Mouse (Mus musculus) hindbrain, embryonic 13.5 days (tissue): ENCODE results near the gene Apoc3. TPM values are rescaled to one million over a fixed set of nuclear protein-coding genes. Genes with fewer than 3 reads are reported as not detected.

Source experiments
- ATAC-seq: fragments of 200-750 bp; cut with Nextera tagmentation; 2 replicates; pipeline ENCODE4 v1.8.0; 2017; ENCODE audit warnings: moderate TSS enrichment; ENCODE audit not compliant: low FRiP score
- H3K27ac ChIP-seq: fragments of 300-500 bp; sonication (generic); 2 replicates; pipeline ENCODE4 v1.5.1; 2015; ENCODE audit warnings: inconsistent platforms, mild to moderate bottlenecking, moderate library complexity
- H3K27me3 ChIP-seq: fragments of 300-500 bp; sonication (generic); 2 replicates; pipeline ENCODE4 v1.6.1; 2015; ENCODE audit warnings: mild to moderate bottlenecking, inconsistent platforms
- H3K36me3 ChIP-seq: fragments of 300-500 bp; sonication (generic); 2 replicates; pipeline ENCODE4 v1.6.1; 2015; ENCODE audit warnings: mild to moderate bottlenecking, inconsistent platforms
- H3K4me1 ChIP-seq: fragments of 300-500 bp; sonication (generic); replicated peaks from 2 replicates; pipeline ENCODE4 v1.6.1; 2015; ENCODE audit warnings: inconsistent platforms
- H3K4me2 ChIP-seq: fragments of 300-500 bp; sonication (generic); 2 replicates; pipeline ENCODE4 v1.6.1; 2015; ENCODE audit warnings: inconsistent platforms, mild to moderate bottlenecking, moderate library complexity
- H3K4me3 ChIP-seq: fragments of 300-500 bp; sonication (generic); 2 replicates; pipeline ENCODE4 v1.5.1; 2015; ENCODE audit warnings: mild to moderate bottlenecking, inconsistent platforms
- H3K9ac ChIP-seq: fragments of 300-500 bp; sonication (generic); 2 replicates; pipeline ENCODE4 v1.6.1; 2015; ENCODE audit warnings: mild to moderate bottlenecking, inconsistent platforms
- H3K9me3 ChIP-seq: fragments of 300-500 bp; sonication (generic); 2 replicates; pipeline ENCODE4 v1.6.1; 2016; ENCODE audit warnings: inconsistent platforms
- WGBS: fragments of 180-500 bp; shearing (Covaris S2); methylation state at CpG from one replicate; pipeline ENCODE4 v1.1.7; 2015; 5-methylcytosine and 5-hydroxymethylcytosine counted together
- polyA plus RNA-seq: library from polyadenylated mRNA; unstranded; fragments of >200 nt; fragmentation: Nextera tagmentation; extraction: Ambion mirVana; gene quantifications from 2 replicates; pipeline ENCODE4 v1.2.1, GENCODE M21; 2015

Apoc3 gene
- not detected in 2 replicates for polyA plus RNA-seq

DNA sequence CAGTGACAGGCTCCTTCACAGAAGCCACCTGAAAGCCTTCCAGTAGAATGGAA lies at the start of gene Apoc3:
Gene Apoc3, minus strand, starts transcription at position 41 of the 53 bp plus-strand sequence.
- no peak within 1 kb of the TSS for H3K4me2 ChIP-seq
- H3K27ac ChIP-seq, result no peak within 1 kb of the TSS
- H3K4me1 ChIP-seq, result peaks cover 5% of the 10 kb centered on the region; the same call in 1 of the 2 replicates
- H3K36me3 ChIP-seq, result no peaks in the 10 kb centered on the region
- no peaks in the 10 kb centered on the region for H3K9me3 ChIP-seq
- H3K27me3 ChIP-seq, result 0 out of 2 replicates have a peak, but pooled peaks cover 8% of the 10 kb centered on the region
- H3K4me3 ChIP-seq, result no peak within 1 kb of the TSS
- no peak within 1 kb of the TSS for H3K9ac ChIP-seq
- no peak for ATAC-seq

DNA sequence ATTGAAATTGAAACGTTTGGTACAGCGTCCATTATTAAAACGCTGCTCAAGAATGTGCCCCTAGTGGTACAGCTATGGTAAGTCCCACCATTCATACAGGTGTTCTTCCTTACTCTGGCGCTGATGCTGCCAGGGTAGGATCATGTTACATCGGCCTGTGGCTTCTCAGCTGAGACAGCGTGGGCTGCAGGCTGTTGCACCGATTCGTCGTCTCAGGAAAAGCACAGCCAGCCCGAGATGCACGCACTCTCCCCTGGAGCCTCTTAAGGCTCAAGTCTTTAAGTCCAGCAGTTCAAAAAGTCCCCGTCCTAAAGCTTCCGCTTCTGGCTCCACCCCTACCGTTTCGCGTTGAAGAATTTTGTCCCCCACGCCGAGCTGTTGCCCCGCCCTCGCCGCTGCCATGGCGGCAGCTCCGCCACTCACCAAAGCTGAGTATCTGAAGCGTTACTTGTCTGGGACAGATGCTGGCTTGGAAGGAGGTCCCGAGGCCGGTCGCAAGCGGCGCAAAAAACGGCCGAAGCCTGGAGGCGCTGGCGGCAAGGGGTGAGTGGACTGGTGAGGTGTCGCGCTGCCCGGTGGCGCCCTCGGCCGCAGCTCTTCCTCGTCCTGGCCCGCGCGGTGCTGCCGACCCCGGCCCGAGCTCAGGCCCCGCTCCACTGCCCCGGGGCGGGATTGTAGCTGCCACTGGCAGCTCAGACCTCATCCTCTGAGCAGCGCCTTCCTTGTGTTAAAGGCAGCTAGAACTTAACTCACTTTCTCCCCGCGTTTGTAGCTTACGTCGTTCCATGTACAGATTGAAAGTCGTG lies 47.4 kb upstream of the Apoc3 start, which contains the start of gene Bud13:
Gene Bud13, plus strand, starts transcription at position 378 of the 806 bp plus-strand sequence.
- Histone ChIP-seq H3K9me3 (no peaks in the 10 kb centered on the region), H3K4me1 (peaks cover 11% of the 10 kb centered on the region), H3K4me2 (peak within 1 kb of the TSS; percentile 77), H3K27ac (peak within 1 kb of the TSS; percentile 82), H3K9ac (peak within 1 kb of the TSS; percentile 91), H3K36me3 (peaks cover 56% of the 10 kb centered on the region), H3K4me3 (peak within 1 kb of the TSS; percentile 93), H3K27me3 (no peaks in the 10 kb centered on the region)
- peak; percentile 92 for ATAC-seq
- WGBS, result under 1% methylated on average over 55 of the region's 55 CpGs

DNA sequence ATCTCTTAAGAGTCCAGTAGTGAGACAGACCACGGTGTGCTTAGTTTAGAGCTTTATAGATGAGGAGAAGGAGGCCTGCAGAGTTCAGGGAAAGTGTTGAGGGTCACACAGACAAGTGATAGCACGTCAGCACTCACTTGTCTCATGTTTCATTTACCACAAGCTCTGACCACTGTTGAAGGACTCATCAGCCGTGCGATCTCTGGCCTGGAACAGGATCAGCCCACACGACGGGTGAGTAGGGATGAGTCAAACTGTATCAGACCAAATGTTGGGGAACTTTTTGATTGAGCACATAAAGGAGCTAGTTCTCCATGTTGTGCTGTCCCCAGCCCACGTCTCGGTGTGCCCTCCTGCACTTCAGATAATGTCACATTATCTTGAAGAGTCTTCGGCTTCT lies 39.1 kb upstream of the Apoc3 start:
- no peak overlapping the region for H3K4me3 ChIP-seq
- H3K36me3 ChIP-seq, result peaks cover 50% of the 10 kb centered on the region
- no peak overlapping the region for H3K27ac ChIP-seq
- H3K4me1 ChIP-seq, result peaks cover 22% of the 10 kb centered on the region
- no peak overlapping the region for H3K9ac ChIP-seq
- H3K4me2 ChIP-seq, result peak overlapping the region; percentile 96; the same call in 1 of the 2 replicates
- peaks cover 20% of the 10 kb centered on the region for H3K27me3 ChIP-seq
- 93% methylated on average over 9 of the region's 9 CpGs for WGBS
- H3K9me3 ChIP-seq, result no peaks in the 10 kb centered on the region
- no peak for ATAC-seq

DNA sequence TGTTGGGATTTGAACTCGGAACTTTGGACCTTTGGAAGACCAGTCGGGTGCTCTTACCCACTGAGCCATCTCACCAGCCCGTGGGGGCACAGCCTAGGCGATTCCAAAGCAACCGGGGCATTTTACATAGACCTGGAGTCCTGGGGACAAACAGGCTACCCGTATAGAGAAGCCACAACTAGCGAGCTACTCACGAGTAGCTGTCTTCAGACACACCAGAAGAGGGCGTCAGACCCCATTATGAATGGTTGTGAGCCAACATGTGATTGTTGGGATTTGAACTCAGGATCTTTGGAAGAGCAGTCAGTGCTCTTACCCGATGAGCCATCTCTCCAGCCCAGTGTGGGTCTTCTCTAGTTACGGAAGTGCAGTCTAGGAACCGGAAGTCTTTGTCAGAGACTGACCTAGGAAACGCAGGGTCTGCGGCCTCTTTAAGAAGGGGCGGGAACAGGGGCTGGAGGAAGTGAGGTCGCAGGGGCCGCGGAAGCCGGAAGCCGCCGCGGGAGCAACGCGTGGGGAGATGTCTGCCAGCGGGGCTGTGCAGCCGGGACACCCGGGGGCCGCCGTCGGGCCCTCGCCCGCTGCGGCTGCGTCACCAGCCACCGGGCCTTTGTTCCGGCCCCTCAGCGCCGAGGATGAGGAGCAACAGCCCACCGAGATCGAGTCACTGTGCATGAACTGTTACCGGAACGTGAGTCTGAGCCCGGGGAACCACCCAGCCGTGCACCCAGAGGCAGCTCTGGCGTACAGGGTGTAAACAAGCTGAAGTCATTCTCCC lies 37.4 kb upstream of the Apoc3 start, which contains the start of gene Zpr1:
Gene Zpr1, plus strand, starts transcription at position 388 of the 778 bp plus-strand sequence.
- WGBS, result 7% methylated on average over 45 of the region's 45 CpGs
- no peaks in the 10 kb centered on the region for H3K9me3 ChIP-seq
- peaks cover 22% of the 10 kb centered on the region for H3K4me1 ChIP-seq
- peak within 1 kb of the TSS; percentile 87 for H3K4me3 ChIP-seq
- H3K36me3 ChIP-seq, result peaks cover 36% of the 10 kb centered on the region
- peak within 1 kb of the TSS; percentile 71 for H3K27ac ChIP-seq
- ATAC-seq, result peak; percentile 95
- H3K4me2 ChIP-seq, result peak within 1 kb of the TSS; percentile 96
- peak within 1 kb of the TSS; percentile 83 for H3K9ac ChIP-seq
- peaks cover 36% of the 10 kb centered on the region for H3K27me3 ChIP-seq

DNA sequence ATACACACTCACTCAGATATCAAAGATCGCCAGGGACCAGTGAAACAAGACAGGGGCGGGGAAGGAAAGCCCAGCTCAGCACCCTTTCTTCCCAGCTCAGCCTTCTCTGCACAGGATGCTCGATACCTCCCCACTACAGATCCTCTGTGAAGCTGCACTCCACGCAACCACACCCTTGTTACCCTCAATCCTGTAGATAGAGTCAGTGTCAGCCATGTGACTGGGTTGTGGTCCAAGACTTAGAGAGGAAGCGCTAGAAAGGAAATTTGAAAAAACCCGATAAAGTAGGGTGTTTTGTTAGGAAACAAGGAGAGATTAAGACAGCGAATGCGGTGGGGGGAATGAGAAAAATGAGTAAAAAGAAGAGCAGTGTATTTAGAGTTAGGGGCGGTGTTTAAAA lies 36.6 kb upstream of the Apoc3 start:
- WGBS, result 90% methylated on average over 9 of the region's 9 CpGs
- Histone ChIP-seq H3K4me3 (no peak overlapping the region), H3K9ac (no peak overlapping the region), H3K36me3 (peaks cover 28% of the 10 kb centered on the region), H3K27me3 (peaks cover 36% of the 10 kb centered on the region), H3K4me2 (peak overlapping the region; percentile 96; the same call in 1 of the 2 replicates), H3K4me1 (peaks cover 22% of the 10 kb centered on the region), H3K9me3 (no peaks in the 10 kb centered on the region), H3K27ac (no peak overlapping the region)
- no peak for ATAC-seq

DNA sequence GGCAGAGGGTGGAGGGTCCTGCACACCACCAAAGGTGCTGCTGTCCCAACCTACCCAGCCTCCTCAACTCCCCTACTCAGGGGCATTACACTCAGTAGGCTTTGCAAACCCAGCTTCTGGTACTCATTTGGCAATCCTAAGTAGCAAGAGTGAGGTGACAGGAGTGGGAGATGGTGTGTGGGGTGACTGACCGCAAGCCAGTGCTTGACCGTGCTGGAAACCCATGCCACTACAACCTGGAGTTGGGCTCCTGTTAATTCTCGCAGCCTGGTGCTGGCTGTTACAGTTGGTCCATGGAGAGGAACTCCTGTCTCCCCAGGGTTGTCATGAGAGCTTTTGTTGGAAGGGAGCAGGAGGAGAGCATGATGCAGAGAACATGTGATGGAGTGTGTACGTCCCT lies 35.3 kb upstream of the Apoc3 start:
- H3K4me2 ChIP-seq, result no peak overlapping the region
- WGBS, result 95% methylated on average over 4 of the region's 4 CpGs
- no peak overlapping the region for H3K27ac ChIP-seq
- ATAC-seq, result no peak
- H3K4me1 ChIP-seq, result peaks cover 22% of the 10 kb centered on the region
- peaks cover 15% of the 10 kb centered on the region for H3K36me3 ChIP-seq
- peaks cover 36% of the 10 kb centered on the region for H3K27me3 ChIP-seq
- H3K9me3 ChIP-seq, result no peaks in the 10 kb centered on the region
- H3K4me3 ChIP-seq, result no peak overlapping the region
- H3K9ac ChIP-seq, result peak overlapping the region; percentile 60; the same call in 1 of the 2 replicates

DNA sequence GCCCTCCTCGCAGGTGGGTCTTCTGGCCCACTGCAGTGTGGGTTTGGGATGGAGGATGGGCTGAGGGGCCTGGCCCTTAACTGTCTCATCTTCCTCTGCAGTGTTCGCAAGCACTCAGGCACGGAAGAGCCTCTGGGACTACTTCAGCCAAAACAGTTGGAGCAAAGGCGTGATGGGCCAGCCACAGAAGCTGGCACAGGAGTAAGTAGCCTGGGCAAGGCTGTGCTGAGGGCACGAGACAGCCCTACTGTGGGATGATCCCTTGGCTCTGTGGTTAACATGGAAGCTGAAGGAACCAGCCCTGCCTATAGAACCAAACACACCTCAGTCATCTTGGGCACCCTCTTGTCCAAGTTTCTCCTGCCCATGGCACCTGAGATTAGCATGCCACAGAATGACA lies 33.7 kb upstream of the Apoc3 start:
- H3K9me3 ChIP-seq, result no peaks in the 10 kb centered on the region
- no peak overlapping the region for H3K27ac ChIP-seq
- WGBS, result 94% methylated on average over 5 of the region's 5 CpGs
- H3K4me2 ChIP-seq, result no peak overlapping the region
- no peak overlapping the region for H3K9ac ChIP-seq
- H3K4me1 ChIP-seq, result peaks cover 18% of the 10 kb centered on the region
- H3K36me3 ChIP-seq, result no peaks in the 10 kb centered on the region
- no peak overlapping the region for H3K4me3 ChIP-seq
- ATAC-seq, result no peak
- peaks cover 36% of the 10 kb centered on the region for H3K27me3 ChIP-seq

DNA sequence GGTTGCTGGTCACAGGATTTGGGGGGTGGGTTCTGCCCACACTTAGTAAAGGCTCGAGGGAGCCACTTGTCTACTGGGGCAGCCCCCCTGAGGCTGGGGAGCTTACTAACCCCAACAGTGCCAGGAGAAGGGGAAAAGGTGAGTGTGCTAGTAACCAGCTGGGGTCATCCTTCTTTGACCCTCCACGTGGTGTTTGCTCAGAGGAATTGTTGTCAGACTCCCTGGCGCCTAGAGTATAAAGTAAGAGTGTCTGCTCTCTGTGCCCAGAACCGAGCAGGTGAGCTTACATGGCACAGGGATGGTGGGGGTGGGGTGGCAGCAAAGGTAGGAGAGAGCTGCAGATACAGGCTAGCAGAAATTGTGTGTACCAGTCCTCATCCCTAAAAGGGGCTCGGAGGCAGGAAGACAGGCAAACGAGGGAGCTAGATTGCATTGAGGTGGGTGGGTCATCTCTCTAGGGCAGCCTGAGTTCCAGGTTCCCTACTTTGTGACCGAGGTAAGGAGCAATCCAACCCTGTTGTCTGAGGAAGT lies 33.0 kb upstream of the Apoc3 start, which contains the start of gene Apoa5:
Gene Apoa5, plus strand, starts transcription at position 291 of the 531 bp plus-strand sequence.
- Histone ChIP-seq H3K27me3 (peaks cover 36% of the 10 kb centered on the region), H3K27ac (no peak within 1 kb of the TSS), H3K9me3 (no peaks in the 10 kb centered on the region), H3K36me3 (no peaks in the 10 kb centered on the region), H3K4me2 (no peak within 1 kb of the TSS), H3K9ac (no peak within 1 kb of the TSS), H3K4me3 (no peak within 1 kb of the TSS), H3K4me1 (peaks cover 11% of the 10 kb centered on the region)
- WGBS, result 66% methylated on average over 7 of the region's 7 CpGs
- no peak for ATAC-seq

DNA sequence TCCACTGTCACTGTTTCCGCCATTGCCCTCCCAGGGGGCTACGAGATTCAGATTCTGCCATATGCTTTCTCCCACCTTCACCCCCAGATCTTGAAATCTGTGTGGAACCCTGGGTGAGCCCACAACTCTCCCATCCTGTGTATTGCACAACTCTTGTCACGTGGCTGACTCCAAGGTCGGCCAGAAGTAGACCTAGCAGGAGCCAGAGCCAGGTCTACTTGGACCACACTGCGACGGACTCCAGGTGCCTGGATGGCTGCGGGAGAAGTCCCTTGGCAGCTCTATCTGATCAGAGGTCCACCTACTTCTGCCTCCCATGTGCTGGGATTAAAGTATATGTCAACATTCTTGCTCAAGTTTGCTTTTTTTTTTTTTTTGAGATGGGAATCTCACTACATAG lies 25.7 kb upstream of the Apoc3 start:
- Histone ChIP-seq H3K27ac (no peak overlapping the region), H3K4me1 (no peaks in the 10 kb centered on the region), H3K4me2 (no peak overlapping the region), H3K36me3 (no peaks in the 10 kb centered on the region), H3K9me3 (no peaks in the 10 kb centered on the region), H3K9ac (no peak overlapping the region), H3K27me3 (0 out of 2 replicates have a peak, but pooled peaks cover 2% of the 10 kb centered on the region), H3K4me3 (no peak overlapping the region)
- no peak for ATAC-seq
- 91% methylated on average over 7 of the region's 7 CpGs for WGBS

DNA sequence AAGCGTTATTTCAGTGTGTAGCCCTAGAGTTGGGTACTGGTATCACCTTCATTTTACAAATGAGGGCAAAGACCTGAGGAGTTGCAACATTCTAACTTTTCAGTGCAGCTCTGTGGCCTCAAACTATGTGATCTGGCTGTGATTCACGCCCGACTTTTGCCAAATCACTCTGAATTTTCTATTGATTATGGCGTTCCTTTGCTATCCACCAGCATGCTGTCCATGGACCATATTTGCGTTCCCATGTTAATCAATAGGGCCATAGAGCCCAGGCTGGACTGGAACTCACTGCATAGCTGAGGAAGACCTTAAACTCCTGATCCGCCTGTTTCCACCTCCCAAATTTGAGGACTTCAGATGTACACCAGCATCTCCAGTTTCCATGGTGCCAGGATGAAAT lies 23.7 kb upstream of the Apoc3 start:
- ATAC-seq, result no peak

DNA sequence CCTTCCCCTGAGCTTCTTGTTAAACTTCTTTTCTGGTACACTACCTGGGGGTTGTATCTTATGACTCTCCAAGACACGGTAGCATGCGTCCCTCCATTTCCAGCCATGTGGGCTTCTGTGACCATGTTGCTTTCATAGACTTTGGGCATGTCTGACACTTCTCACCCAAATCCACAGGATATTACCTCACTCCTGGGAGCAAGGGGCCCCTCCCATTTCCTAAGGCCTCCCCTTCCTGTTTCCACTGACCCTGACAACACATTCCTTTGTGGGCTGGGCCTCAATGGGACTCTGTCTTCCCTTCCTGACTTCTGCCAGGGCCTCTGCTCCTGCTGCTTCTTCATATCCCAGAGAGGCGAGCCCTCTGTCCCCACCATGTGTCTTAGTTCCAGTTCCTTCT lies 22.1 kb upstream of the Apoc3 start:
- no peak for ATAC-seq
- no peaks in the 10 kb centered on the region; the same call in 1 of the 2 replicates for H3K4me1 ChIP-seq
- H3K36me3 ChIP-seq, result no peaks in the 10 kb centered on the region
- no peak overlapping the region for H3K4me2 ChIP-seq
- no peak overlapping the region for H3K4me3 ChIP-seq
- no peak overlapping the region for H3K9ac ChIP-seq
- 0 out of 2 replicates have a peak, but pooled peaks cover 2% of the 10 kb centered on the region for H3K27me3 ChIP-seq
- WGBS, result 87% methylated on average over 3 of the region's 3 CpGs
- no peak overlapping the region for H3K27ac ChIP-seq
- H3K9me3 ChIP-seq, result no peaks in the 10 kb centered on the region

More for the DNA sequence above, 23.7 kb upstream of the Apoc3 start:
- Histone ChIP-seq H3K9ac (no peak overlapping the region), H3K4me1 (no peaks in the 10 kb centered on the region; the same call in 1 of the 2 replicates), H3K9me3 (no peaks in the 10 kb centered on the region), H3K27ac (no peak overlapping the region), H3K27me3 (0 out of 2 replicates have a peak, but pooled peaks cover 2% of the 10 kb centered on the region), H3K4me3 (no peak overlapping the region), H3K36me3 (no peaks in the 10 kb centered on the region), H3K4me2 (no peak overlapping the region)
- 88% methylated on average over 6 of the region's 6 CpGs for WGBS

DNA sequence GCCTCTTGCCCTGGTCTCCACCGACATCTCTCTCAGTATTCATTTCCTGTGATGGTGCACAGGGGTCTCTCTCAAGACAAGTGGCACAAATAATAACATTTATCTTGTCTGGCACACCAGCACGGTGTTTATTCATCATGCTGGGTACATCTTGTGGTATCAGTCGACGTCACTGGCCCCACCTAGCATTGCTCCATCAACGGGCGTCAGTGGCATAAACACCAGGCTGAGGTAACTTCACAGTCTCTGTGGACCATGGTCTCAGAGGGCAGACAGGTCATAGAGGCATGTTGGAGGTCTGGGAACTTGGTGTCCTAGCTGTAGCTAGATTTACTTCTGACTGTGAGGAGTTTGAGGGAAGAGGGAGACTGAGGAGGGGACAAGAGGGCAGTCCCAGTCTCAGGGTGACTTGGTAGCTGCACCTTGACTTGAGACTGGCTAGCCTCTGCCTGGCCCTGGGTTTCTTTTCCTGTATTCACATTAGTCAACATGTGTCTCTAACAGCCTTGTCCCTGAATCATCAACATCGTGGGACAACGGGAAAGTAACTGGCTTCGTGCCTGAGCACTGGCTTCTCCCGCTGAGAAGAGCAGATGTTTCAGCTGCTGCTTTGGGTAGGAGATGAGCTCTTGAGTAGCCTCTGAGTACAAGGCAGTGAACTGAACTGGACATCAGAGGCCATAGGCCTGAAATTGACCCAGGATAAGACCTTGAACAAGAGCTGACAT lies 21.4 kb upstream of the Apoc3 start:
- 0 out of 2 replicates have a peak, but pooled peaks cover 2% of the 10 kb centered on the region for H3K27me3 ChIP-seq
- no peak overlapping the region for H3K4me3 ChIP-seq
- H3K4me1 ChIP-seq, result no peaks in the 10 kb centered on the region; the same call in 1 of the 2 replicates
- WGBS, result 91% methylated on average over 10 of the region's 10 CpGs
- H3K4me2 ChIP-seq, result no peak overlapping the region
- no peak overlapping the region for H3K9ac ChIP-seq
- no peak for ATAC-seq
- H3K27ac ChIP-seq, result no peak overlapping the region
- no peaks in the 10 kb centered on the region for H3K36me3 ChIP-seq
- no peaks in the 10 kb centered on the region for H3K9me3 ChIP-seq
